Mouse (Mus musculus): ENCODE measurements around the gene Uba5.
A peak's percentile ranks its signal among the peaks of the same experiment; 100 is the strongest.

The Uba5 gene

DNA sequence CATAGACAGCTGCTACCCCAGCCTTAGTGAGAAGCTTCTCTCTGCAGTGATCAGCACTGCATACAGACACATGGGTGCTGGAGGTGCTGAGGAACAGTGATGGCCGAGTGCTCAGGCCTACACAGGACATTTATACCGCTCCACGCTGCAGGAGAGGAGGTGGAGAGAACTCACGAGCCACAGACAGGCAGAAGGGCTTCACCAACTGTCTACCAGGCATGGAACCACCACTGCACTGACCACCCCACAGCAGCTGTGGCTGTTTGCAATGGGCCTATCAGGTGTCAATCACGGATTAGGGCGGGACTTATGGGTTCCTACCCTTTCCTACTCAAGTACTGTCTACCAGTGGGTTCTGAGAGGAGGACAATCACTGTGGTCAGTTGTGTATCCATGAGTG, 11.9 kb downstream of the Uba5 start:
- no peak for DNase-seq

DNA sequence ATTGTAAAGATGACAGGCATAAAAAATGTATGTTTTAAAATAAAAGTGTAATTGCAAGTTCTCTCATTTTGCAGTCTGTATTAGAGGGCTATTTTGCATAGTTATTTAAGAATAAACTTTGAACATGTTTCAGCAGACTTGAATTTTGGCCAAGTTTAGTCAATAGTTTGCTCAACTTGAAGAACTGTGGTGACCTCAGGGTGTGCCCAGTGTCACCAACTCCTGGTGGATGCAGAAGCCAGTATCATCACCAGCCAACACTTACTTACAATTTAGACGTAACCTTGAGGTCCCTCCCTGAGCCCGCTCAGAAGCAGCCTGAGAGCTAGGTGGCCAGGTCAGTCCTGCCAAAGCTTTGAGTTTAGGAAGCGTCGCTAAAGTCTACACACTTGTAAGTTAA, 19.3 kb downstream of the Uba5 start:
- no peak for DNase-seq

DNA sequence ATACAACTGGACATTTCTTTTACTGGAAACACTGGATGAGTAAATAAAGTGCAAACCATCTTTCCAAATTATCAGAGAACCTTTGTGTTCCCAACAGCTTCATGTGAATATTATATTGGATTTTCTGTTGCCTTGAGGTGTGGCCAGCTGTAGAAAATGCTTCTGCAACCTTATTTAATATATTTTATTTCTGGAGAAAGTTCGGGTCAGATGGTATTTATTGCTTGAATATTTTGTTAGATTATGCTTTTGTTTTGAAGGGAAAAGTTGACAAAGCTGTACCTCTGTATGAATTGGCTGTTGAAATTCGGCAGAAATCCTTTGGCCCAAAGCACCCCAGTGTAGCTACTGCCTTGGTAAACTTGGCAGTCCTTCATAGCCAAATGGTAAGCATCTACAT, 22.6 kb downstream of the Uba5 start, which contains the start of gene Gm28305:
Gene Gm28305 (plus strand): TSS at position 301 of the 400 bp plus-strand sequence.
- no peak for DNase-seq

DNA sequence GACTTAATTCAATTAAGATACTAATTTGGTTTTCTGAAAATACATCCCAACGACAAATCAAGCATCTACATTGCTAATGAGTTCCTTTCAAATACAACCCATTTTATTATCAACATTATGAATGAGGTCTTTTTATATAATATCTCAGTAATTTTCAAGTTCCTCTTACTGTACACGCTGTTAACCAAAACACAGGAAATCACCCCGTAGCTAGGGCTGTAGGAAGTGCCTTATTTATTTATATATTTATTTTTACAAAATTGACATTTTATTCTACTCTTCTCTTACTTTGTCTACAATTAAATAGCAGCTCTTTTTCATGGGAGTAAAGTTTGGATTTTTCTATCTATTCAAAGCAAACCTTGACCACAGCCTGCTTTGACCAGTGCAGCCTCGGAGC, 23.2 kb downstream of the Uba5 start:
- no peak for DNase-seq

DNA sequence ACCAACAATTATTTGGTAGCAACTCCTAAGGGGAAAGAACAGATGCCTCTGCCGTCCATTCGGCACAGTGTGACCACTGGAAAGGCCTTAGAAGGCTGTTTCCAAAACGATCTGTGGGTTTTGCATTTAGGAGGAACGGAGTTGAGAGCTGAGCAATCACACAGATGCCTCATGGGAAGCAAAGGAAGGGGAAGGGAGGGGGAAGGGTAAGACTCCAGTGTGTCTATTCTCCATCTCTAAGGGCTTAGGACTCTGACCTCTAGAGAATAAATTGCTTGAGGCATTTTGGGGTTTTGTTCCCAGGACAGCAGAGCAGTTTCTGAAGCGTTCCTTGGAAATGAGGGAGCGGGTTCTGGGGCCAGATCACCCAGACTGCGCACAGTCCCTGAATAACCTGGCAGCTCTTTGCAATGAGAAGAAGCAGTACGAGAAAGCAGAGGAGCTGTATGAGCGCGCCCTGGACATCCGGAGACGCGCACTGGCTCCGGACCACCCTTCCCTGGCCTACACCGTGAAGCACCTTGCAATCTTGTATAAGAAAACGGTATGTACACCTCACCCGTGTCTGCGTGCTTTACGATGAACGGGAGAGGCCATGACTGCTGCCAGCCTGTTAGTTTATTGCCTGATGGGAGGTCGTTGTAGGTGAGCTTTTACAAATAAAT, 23.8 kb downstream of the Uba5 start:
- DNase-seq: no peak

DNA sequence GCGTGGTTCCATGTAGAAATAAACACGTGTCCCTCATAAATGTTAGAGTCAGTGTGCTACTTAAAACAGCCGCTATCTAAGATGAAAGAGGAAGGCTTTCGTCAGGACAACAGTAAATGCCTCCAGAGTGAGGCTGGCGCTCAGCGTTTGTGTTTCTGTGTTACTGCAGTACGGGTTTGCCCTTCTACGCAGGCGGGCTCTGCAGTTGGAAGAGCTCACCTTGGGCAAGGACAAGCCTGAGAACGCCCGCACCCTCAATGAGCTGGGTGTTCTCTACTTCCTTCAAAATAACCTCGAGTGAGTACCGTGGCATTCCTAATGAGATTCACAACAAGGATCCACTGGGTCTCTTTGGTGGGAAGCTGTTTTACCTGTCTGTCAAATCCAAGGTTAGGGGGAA, 24.7 kb downstream of the Uba5 start:
- no peak for DNase-seq

DNA sequence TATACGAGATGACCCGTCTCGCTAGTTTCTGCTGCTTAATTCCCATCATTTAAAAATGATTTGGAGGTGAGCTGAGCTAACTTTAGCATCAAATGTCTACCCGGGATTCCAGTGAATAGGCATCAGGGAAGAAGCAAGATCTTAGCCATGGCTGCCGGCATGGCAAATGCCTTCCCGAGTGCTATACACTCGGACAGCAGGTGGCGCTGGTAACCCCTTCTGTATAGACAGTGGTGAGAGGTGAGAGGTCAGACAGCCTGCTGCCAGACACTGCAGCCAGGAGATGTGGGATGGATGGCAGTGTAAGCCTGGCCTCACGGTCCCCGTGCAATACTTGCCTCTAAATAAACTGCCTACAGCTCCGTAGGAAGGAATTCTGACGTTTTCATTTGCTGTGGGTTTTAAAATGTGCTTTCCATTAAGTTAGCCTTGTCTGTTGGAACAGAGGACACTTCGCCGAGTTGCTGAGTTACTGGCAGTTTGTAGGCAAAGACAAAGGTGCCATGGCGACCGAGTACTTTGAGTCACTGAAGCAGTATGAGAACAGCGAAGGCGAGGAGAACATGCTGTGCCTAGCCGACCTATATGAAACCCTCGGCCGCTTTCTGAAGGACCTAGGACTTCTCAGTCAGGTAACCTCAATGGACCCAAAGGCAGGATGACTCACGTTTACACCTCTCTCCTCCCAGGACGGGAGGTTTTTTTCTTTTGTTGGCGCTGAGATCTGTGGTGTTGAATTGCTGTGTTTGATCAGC, 27.5 kb downstream of the Uba5 start:
- DNase-seq: peak; percentile 87

DNA sequence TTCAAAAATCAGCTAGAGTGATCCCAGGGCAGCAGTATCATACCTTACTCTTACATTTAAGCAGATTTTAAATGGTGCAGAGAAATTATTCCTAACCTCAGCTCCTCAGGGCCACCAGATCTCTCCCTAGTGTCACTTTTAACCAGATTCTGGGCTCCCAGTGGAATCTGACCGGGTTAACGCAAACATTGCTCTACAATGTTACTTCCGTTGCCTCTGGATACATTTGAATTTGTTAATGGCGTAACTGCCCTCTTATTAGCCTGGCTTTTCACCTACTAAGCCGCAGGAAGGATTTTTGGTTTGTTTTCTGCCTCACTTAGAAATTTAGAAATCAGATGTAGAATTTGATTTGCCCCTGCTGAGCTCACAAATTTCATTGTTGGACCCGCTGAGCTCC, 28.2 kb downstream of the Uba5 start:
- no peak for DNase-seq

DNA sequence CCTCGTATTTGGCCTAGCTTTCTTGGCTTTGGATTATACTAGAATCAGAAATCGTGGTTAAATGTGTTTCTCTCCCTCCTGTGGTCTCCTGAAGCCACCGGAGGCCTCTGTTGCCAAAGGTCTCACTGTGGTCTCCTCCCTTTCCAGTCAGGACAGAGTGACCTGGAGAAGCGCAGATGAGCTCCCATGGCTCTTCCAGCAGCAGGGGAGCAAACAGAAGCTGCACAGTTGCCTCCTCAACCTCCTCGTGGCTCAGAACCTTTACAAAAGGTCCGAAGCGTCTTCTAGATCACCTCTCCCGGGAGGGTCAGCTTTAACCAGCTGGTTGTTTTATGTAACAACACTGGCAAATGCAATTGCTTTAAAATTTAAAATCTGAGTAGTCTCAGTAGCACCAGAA, 28.7 kb downstream of the Uba5 start:
- no peak for DNase-seq

DNA sequence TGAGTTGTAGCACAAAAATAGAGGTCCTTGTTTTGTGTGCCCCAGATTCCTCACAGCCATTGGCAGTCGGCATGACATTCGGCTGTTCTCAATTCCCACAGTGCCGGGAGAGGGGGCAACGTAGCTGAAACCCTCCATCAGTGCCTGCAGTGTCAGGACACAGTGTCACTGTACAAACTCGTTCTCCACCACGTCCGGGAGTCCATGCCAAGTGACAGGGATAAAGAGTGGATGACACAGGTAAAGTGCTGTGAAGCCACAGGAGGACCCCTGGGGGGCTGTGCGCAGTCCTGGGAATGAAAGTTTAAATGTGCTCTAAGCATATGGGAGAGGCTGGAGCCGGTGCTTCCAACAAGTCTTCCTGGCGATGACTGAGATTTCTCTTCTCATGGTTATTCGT, 33.1 kb downstream of the Uba5 start:
- no peak for DNase-seq

DNA sequence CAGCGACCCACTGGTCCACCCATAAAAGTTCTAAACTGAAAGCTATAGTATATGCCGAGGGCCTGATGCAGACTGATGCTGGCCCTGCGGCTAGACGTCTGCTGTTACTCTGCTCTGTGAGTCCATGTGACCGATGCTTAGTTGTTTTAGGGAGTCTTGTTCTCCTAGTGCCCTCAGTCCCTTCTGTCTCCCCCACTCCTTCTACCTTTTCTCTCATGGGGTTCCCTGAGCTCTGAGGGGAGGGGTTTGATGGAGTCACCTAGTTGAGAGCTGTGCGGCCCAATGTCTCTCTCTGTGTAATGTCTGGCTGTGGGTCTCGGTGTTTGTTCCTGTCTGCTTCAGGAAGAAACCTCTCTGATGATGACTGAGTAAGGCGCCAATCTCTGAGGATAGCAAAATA, 35.7 kb downstream of the Uba5 start:
- DNase-seq: no peak

DNA sequence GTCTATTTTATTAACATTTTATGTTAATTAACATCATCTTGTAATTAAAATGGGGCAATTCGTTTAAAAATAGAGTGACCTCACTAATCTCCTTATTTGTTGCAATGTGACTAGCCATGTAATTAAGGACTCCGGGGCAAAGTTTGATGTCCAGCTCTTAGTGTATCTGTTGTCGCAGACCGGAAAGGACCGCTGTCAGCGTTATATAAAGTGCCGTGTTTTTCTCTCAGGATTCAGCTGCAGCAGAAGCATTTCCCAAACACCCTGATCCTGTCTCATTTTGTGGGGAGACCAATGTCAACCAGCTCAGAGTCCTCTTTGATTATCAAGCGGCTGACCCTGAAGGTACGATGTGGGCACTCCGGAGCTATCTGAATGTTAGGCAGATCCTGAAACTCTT, 41.9 kb downstream of the Uba5 start:
- no peak for DNase-seq

DNA sequence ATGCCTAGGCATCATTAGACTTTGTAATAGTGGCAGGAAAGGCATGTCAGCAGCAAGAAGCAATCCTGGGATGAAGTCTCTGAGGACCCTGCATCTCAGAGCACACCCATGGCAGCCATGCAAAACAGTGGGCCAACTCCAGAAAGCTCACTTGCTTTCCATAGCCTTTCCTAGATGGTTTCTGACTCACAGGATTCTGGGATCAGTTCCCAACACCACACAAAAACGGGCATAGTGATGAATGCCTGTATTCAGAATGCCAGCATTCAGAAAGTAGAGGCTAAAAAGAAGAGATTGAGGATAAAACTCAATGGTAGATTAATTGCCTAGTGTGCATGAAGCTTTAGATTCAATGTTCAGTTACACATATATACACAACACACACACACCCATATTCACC, 48.4 kb downstream of the Uba5 start:
- DNase-seq: no peak

DNA sequence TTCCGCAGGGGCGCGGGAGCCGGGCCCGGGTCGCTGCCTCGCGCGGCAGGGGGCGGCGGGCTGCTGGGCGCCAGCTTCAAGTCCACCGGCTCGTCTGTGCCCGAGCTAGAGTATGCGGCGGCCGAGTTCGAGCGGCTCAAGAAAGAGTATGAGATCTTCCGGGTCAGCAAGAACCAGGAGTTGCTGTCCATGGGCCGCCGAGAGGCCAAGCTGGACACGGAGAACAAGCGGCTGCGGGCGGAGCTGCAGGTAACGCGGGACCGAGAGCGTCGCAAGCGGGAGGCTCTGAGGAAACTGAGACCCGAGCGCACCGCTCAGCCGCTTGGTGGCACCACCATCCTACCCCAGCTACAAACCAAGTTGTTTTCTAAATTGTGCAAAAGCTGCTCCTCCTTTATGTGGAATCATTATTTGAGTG, 60.0 kb downstream of the Uba5 start:
- DNase-seq: peak; percentile 84

DNA sequence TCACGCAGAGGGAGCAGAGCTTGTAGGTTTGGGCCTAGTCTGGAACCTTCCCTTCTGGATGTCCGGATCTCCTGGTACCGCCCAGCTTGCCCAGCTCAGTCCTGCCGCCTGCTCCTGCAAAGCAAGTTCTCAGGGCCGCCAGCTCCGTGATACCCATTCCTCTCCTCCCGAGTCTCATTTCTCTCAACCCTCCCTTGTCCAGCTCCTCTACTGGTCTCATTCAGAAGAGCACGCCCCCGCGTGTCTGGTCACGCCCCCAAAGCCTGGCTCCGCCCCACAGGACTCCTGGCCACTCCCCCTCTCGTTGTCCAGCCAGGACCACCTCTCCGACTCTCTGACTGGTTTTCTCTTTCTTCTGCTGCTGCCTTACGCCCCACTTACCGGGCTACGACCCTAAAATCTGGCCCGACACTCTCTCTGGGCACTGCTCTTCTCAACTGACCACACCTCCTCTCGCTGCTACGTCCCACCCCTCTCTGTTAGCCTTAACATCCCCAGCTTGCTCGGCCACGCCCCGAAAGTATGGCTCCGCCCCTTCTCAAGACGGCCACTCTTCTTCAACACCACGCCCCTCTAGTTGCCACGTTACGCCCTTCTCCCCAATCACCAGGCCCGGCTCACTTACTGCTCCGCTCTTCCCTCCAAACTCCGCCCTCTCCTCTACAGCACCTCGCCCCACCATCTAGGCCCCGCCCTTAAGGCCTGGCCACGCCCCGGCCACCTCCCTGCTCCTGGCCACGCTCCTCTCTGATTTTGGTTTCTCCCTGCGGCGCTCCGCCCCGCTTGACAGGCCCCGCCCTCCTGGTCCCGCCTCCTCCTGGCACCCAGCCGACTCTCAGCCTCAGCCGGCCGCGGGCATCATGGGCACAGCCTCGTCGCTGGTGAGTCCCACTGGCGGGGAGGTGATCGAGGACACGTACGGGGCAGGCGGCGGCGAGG, 60.7 kb downstream of the Uba5 start, which contains the start of gene Nphp3:
Gene Nphp3 (plus strand): TSS at position 624 of the 939 bp plus-strand sequence.
- peak; percentile 99 for DNase-seq

DNA sequence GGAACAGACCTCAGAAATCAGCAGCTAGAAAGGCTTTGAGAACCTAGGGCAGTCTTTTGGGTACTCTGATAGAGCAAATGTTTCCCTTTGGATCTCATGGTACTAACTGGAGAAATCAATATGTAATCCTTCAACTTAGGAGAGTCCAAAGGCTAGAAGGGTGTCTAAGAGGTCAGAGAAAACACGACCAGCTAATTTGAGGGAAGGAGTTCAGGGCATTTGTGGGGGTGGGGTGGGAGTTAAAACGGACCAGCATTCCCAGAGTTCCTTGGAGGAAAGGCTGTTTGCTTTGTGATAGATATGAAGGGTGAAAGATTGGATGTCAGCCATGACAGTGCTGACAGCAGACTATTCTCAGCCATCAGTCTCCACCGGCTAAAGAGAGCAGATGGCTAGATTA, 62.3 kb downstream of the Uba5 start:
- DNase-seq: no peak
